Mouse (Mus musculus) inflammation-experienced regulatory T-cells, adult 6 months (primary cell): ENCODE data around the gene Cnn1. TPM values are rescaled to one million over a fixed set of nuclear protein-coding genes. Genes with fewer than 3 reads are reported as not detected.
A peak's percentile ranks its signal among the peaks of the same experiment; 100 is the strongest.

Experiments used
- ATAC-seq: one replicate; pipeline ENCODE4 v1.8.0; 2017
- polyA plus RNA-seq, 3 experiments: library from polyadenylated mRNA; unstranded; fragments of 100-300 nt; shearing (Covaris generic); gene quantifications; one replicate each; pipeline ENCODE4 v1.2.1; 2017

The Cnn1 gene
- polyA plus RNA-seq, 3 experiments from 2014 or later, result 0.20 to 0.36 (median 0.32) TPM

GRCm38 (mm10) chr9:22076223-22076622, 22.8 kb upstream of the Cnn1 start:
- no peak for ATAC-seq

DNA sequence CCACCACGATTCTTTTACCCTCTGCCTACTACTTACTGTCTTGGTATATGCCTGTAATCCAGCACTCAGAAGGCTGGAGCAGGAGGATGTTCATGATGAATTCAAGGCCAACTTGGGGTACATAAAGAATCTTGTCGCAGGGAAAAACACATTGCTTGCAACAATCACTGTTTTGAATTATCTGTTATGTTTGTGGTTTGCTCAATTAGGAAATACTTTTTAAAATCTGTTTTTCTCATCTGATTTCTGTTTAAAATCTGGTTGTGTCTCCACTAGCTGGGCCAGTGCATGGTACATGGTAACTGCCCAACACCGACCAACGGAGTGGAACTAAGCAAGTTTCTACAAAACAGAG, 14.4 kb upstream of the Cnn1 start:
- ATAC-seq, result no peak

DNA sequence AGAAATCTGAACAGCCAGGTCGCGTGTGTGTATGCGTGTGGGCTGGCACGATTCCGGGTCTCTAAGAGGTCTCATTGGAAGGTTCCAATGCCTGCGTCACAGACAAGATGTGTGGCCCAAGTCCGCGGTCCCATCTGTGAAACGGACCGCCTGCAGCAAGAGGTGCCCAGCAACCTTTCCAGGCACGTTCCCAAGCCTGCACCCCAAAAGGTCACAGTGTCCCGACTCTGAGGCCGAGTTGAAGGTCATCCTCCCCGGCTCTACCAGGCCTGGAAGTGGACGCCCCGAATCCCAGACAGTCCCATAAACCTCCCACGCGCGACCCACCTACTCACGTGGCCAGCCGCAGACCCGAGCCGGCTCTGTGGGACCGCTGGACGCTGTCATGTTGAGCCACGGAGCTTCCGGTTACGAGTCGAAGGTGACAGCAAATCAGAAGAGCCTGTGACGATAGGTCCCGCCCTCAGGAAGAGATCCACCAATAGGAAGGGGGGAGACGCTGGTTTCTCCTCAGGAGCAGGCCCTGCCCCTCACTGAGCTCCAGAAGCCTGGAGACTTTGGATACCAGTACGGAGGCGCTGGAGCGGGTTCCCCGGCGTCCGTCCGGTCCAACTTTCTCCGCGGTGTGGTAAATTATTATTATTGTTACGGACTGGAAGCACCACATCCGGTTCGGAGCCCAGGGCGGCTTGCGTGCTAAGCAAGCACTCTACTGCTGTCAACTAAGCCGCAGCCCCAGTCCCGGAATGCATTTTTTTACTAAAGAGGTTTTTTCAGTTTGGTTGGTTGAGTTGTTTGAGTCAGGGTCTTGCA, 13.8 kb upstream of the Cnn1 start, which contains the start of gene Ecsit:
Ecsit (minus strand) TSS at position 417 of the 813 bp plus-strand sequence.
- peak; percentile 98 for ATAC-seq

DNA sequence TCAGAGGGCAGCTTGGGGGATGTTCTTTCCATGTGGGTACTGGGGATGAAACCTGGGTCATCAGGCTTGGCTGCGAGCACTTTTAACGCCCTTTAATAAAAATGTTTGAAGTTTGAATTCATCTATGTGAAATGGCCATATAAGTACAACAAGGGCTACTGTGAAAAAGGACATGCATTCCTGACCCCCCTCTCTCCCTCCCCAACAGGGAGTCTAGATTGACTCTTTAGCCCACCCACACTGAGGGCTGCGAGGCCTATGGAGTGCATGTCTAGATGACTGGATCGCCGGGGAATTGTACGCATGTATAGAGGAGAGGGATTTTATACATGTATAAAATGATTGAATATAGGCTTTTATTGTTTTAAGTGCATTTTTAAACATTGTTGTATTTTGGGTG, 13.0 kb upstream of the Cnn1 start:
- no peak for ATAC-seq

DNA sequence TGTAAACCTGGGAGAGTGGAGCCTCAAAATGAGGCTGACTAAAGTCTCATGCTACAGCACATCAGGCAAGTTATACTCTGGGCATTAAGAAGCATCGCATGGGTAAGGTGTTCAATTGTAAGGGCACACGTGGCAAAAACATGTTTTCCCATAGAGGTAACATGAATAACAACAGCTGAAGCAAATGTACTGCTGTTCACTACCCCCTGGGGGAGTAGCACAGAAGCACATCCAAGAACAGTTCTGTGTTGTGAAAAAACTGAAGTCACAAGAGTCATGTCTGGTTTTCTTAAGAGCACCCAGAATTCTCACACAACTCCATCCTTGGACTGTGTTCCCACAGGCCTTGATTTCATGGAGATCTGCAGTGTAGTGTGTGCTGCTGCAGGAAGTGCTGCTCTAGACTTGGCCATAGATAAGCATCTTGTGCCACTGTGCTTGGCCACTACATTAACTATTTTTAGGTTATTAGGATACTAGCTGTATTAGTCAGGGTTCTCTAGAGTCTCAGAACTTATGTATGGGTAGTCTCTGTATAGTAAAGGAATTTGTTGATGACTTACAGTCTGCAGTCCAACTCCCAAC, 11.9 kb upstream of the Cnn1 start:
- no peak for ATAC-seq

DNA sequence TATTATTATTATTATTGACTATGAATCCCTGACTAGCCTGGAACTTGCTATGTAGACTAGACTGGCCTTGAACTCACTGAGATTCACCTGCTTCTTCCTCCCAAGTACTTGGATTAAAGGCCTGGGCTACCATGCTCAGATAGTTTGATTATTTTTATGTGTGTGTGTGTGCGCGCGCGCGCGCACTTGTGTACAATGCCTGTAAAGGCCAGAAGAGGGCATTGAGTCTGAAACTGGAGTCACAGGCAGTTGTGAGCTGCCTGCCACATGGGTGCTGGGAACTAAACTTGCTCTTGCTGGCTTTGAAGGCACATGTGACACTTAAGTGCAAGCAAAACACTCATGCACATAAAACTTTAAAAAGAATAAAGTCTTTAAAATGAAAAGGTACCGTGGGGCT, 9.7 kb upstream of the Cnn1 start:
- no peak for ATAC-seq

- ATAC-seq, result no peak
These were observed 9.0 kb upstream of the Cnn1 start for GRCm38 (mm10) chr9:22089986-22090385.

DNA sequence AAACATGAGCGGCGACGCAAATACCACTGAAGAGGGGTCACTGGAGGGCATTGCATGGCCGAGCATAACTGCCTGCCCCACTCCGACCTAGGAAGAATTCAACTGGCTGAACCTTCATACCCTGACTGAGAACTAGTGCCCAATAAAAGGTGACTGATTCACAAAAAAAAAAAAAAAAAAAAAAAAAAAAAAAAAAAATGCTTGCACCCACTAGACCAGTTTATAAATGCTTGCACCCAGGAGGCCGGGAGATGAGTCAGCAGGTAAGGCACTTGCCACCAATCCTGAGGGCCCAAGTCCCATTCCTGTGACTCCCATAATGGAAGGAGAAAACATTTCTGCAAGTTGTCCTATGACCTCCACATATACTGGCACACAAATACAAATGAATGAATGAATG, 6.3 kb upstream of the Cnn1 start:
- no peak for ATAC-seq

- ATAC-seq, result peak; percentile 99
These were observed 3.1 kb upstream of the Cnn1 start for GRCm38 (mm10) chr9:22095854-22096307.

DNA sequence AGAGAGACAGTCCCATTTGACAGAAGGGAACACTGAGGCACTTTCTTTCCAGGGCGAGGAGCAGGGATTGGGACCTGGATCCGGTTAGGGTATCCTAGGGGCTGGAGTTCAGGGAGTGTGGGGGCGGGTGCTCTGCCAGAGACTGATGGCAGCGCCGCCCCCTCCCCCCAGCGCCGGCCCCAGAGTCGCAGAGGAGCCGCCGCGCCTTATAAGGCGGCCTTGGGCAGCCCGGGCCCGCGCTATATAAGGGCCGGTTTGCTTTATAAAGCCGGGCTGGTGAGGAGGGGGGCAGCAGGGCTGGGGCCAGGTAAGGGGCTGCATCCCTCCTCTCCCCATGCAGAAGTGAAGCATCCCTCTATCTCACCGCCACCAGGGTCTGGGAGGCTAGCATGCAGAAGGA, 906 bp downstream of the Cnn1 start:
- ATAC-seq, result no peak

DNA sequence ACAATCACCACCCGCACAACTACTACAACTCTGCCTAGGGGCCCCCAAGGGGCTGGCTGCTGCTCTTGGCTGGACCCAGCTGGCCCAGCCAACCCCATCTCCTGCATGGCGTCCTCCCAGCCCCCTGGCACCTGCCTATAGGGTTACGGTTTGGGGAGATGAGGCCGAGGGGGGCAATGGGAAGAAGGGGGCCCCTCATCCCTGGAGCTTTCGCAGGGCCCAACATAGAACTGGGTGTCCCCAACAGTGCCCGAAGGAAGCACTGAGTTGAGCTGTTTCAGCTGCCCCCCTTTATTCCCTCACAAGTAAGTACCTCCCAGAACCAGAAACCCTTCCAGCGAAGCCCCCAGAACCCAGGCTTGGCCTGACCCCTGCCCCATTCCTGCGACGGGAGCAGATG, 9.2 kb downstream of the Cnn1 start:
- ATAC-seq, result no peak

DNA sequence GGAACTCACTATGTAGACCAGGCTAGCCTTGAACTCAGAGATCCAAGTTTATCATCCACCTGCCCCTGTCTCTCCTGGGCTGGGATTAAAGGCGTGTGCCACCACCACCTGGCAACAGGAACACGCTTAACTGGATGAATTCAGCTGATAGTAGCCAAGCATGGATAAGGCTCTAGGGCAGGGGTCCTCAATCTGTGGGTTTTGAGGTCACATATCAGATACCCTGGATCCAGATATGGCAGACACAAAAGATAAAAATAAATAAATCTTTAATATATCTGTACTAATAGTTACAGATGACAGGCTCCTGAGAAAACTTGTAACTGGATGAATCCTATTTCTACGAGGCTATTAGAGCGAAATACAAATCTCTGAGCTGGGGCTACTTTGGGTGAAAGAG, 16.6 kb downstream of the Cnn1 start:
- ATAC-seq, result no peak

GRCm38 (mm10) chr9:22116086-22116485, 17.1 kb downstream of the Cnn1 start:
- no peak for ATAC-seq

GRCm38 (mm10) chr9:22116740-22117426, 17.9 kb downstream of the Cnn1 start, which contains the start of gene Elof1:
Gene Elof1, minus strand, starts transcription at chr9:22117172.
- peak; percentile 97 for ATAC-seq

- ATAC-seq, result peak; percentile 53
These were observed 18.9 kb downstream of the Cnn1 start for GRCm38 (mm10) chr9:22117754-22118456.

GRCm38 (mm10) chr9:22119543-22119942, 20.5 kb downstream of the Cnn1 start:
- no peak for ATAC-seq

DNA sequence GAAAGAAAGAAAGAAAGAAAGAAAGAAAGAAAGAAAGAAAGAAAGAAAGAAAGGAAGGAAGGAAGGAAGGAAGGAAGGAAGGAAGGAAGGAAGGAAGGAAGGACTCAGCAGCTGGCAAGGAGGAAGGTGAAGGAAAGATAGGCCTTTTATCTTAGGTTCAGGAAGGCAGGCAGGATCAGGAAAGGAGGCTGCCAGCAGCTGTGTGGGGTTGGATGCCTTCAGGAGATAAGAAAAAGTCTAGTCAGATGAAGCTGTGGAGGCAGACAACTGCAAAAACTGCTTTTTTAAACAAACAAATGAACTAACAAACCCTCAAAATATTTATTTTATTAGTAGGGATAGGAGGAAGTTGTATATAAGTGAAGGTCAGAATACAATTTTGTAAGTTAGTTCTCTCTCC, 22.5 kb downstream of the Cnn1 start:
- no peak for ATAC-seq

- ATAC-seq, result no peak
These were observed 23.0 kb downstream of the Cnn1 start for GRCm38 (mm10) chr9:22122005-22122404.

GRCm38 (mm10) chr9:22123069-22123609, 24.1 kb downstream of the Cnn1 start:
- ATAC-seq, result no peak

GRCm38 (mm10) chr9:22124169-22124568, 25.2 kb downstream of the Cnn1 start:
- no peak for ATAC-seq

- no peak for ATAC-seq
These were observed 26.4 kb downstream of the Cnn1 start for GRCm38 (mm10) chr9:22125246-22126027.
